Mouse (Mus musculus): Measurements from ENCODE around the gene Fkbp15.

Gene Fkbp15

DNA sequence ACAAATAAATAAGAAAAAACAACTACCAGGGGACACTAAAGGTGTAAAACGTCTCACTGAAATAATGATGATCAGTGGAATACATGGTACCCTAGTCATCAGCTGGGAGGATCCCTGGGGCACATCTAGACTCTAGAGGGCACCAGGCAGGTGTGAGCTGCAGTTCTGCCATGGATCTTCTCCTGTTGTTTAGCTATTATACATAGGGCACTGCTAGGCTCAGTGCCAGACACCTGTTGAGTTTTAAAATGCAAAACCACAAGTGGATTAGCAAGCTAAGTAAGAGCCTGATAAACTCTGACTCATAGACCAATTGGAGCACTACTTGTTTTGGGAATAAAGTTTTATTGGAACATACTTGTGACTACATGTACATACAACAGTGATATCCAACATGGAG is 42.1 kb downstream of the Fkbp15 start:
- DNase-seq (ENCODE audit: low read depth, low spot score), result no peak

DNA sequence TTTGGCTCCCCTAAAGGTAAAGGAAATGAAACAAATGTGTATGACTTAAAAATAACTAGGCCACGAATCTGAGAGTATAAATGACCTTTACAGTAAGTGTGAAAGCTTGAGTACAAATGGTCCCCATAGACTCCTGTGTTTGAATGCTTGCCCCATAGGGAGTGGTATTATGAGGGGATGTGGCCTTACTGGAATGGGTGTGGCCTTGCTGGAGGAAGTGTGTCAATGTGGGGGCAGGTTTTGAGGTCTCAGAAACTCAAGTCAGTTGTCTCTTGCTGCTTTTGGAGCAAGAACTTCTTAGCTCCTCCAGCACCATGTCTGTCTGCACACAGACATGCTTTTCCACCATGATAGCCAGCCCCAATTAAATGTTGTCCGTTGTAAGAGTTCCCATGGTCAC is 43.9 kb downstream of the Fkbp15 start:
- no peak for DNase-seq (ENCODE audit: low read depth, low spot score)

DNA sequence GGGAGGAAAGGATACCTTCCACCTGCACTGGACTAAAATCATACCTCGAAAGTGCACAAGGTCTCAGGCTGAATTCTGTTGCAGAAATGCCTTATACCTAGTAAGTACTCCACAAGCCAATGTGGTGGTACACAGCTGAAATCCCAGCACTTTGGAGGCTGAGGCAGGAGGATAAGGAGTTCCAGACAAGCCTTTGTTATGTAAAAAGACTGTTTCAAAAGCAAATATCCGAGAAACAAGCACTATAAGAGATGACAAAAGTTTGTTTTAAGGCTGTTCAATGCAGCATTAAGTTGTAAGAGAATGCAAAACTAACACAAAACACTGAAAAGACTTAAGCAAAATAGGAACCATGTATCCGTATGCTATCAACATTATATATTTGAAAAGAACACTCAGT is 45.8 kb downstream of the Fkbp15 start:
- no peak for DNase-seq (ENCODE audit: low read depth, low spot score)

DNA sequence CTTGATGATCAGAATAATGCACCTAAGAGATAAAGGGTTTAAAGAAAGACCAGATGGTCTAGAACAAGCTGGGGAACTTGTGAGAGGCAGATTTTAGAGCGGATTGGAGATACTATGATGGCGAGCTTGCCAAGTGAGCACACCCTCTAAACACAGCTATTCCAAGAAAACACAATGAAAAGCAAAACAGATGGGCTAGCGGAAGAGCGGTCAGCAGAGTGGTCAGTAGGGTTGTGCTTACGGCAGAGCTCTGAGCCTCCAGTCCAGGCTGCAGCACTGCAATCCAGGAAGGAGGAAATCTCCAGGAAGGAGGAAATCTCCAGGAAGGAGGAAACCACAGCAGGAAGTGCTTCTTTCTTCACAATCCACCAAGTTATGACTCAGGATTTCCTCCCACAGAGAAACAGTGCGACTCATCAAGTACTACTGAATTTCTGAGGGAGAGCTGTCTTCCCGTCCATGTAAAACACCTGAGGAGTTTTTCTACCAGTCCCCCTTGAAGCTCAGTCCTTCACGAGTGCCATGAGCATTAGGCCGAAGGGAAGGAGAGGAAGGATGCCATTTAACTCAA is 46.6 kb downstream of the Fkbp15 start:
- DNase-seq (ENCODE audit: low read depth, low spot score), result no peak

GRCm38 (mm10) chr4:62312821-62313220 is 47.5 kb downstream of the Fkbp15 start:
- no peak for DNase-seq (ENCODE audit: low read depth, low spot score)

DNA sequence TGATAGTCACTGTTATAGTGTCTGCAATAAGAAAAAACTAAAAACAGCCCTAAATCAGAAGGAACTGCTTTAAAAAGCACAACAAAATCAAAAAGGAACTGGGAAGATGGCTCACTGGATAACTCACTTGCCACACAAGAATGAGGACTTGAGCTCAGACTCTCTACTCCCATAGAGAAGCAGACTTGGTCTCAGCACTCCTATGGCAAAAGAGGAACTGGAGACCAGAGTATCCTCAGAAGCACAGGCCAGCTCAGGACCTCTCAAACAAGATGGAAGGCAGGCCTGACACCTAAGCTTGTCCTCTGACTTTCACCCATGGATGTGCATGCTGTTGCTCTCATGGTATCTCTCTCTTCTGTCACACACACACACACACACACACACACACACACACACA is 51.9 kb downstream of the Fkbp15 start:
- no peak for DNase-seq (ENCODE audit: low read depth, low spot score)

DNA sequence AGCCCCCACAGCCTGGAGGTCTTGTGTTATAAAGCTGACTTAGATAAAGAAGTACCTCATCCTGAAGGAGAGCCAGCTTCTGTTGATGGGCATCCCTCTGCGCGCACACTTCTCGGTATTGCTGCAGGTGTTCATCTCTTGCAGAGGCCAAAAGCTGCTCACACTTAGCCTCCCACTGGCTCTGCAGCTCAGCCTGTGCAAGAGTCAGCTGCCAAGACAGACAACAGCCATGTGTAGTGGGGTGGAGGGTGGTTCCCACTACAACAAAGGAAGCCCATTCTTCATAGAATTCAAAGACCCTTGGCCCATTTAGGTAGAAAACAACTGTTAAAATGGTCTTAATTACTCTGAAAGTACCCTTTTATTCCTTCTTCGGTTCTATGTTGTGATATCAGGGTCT is 53.5 kb downstream of the Fkbp15 start:
- DNase-seq (ENCODE audit: low read depth, low spot score), result no peak

DNA sequence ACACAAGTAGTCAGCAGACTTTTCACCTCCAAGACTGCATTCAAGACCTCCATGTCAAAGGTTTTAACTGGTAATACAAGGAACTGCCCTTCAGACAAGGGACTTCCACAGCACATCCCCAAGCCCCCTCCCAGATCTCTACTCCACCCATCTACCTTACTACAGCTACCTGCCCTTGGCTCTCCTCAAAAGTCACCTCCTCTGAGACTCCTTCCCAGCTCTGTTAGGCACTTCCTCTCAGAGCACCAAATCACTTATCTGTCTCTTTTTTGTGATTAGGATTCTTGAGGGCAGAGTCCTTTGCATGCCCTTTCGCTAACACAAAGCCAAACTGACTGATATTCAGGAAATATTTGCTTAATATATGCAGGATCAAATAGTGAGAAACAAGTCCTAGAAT is 54.0 kb downstream of the Fkbp15 start:
- no peak for DNase-seq (ENCODE audit: low read depth, low spot score)

GRCm38 (mm10) chr4:62303288-62303687 is 57.1 kb downstream of the Fkbp15 start:
- DNase-seq (ENCODE audit: low read depth, low spot score), result no peak

DNA sequence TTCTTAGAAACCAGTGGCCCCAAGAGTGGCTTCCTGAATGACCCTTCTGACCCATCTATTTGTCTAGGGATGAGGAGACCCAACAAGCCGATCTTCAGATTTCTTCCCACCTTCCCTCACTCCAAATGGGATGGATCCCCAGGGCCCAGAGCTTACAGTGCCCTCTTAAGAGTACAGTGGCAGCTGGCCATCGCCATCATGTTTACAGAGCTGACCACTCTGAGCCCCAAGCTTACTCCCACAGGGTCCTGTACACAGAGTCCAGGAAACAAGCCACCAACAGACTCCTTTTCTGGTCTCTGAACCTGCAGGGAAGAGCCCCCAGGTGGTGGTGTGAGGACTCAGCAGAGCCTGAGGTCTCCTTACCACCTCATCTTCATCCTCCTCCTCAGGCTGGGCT is 57.6 kb downstream of the Fkbp15 start:
- DNase-seq (ENCODE audit: low read depth, low spot score), result no peak

- no peak for DNase-seq (ENCODE audit: low read depth, low spot score)
Observed at GRCm38 (mm10) chr4:62300001-62300400, 60.3 kb downstream of the Fkbp15 start.

DNA sequence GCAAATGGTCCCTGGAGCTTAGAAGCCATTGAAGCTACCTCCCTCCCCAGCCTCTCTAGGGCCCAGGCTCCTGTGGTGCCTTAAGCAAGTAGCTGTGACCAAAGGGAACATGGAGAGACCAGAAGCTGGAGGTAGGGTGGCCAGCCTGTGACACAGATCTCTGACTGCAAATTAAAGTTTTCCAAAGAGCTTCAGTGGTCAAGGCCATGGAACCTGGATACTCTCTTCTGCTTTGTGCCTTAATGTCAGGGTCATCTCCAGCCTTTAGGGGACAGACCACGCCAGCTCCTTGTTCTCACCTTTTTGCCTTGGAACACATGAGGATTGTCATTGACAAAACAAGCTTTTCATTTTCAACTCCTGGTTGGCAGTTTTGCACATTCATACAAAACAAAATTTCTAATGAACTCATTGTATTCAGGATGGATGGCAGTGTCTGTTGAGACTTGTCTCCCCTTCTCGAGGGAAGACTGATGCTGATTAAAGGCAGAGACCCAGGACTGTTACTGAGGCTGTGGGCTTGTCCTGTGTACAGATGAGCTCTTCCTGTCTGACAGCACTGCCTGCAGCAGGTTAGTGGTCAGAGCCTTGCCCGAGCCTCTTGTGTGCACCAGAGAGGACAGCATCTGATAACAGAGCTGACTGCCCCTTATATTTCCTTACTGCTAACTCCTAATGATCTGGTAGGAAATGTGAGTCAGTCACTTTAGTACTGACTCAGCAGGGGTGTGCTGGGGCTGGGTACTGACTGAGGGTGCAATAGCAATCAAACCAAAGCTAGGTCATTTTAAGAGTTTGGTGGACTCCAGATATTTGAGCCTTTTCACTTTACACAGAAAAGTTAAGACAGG is 62.8 kb downstream of the Fkbp15 start:
- DNase-seq (ENCODE audit: low read depth, low spot score), result no peak

DNA sequence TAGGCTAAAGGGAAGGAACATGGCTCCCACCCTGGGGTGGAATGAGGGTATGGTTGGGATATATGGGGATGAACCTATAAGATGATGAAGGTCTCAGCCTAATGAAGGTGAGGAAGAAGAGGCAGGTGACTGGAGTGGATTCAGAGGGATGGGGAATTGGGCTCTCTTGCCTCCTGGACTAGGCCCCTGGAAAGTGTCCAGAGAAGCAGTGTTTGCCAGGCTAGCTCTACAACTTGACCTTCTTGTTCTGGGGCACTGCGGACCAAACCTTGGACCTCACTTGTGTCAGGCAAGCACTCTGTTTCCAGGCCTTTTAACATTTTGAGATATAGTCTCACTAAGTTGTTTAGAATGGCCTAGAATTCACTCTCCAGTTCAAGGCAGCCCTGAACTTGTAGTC is 65.6 kb downstream of the Fkbp15 start:
- no peak for DNase-seq (ENCODE audit: low read depth, low spot score)

DNA sequence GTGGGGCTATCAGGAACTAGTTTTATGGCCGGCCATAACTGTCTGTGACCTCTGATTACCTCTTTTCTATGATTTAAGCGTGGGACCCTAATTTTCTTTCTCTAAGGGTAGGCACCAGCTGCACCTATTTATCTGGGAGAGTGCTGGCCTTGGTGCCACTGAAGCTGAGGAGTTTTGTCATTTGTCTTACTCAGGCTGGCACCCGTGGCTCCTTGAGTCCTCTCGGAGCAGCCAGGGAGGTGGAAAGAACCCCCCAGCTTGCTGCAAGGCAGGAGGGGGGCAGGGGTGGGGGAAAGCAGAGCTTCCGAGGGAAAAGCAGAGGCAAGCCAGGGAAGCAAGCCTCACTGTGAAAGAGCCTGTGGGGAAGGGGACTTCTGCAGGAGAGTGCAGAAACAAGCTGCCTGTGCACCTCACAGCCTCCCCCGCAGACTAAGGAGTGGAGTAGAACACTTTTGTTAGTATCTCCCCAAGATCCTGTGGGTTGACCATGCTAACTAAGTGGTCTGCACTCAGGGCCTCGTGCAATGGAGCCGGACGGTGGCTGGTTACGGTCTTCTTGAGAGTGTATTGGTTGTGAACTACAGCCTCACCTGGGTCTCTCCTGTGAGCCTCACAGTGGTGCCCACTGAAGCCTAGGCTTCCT is 67.0 kb downstream of the Fkbp15 start:
- no peak for DNase-seq (ENCODE audit: low read depth, low spot score)

DNA sequence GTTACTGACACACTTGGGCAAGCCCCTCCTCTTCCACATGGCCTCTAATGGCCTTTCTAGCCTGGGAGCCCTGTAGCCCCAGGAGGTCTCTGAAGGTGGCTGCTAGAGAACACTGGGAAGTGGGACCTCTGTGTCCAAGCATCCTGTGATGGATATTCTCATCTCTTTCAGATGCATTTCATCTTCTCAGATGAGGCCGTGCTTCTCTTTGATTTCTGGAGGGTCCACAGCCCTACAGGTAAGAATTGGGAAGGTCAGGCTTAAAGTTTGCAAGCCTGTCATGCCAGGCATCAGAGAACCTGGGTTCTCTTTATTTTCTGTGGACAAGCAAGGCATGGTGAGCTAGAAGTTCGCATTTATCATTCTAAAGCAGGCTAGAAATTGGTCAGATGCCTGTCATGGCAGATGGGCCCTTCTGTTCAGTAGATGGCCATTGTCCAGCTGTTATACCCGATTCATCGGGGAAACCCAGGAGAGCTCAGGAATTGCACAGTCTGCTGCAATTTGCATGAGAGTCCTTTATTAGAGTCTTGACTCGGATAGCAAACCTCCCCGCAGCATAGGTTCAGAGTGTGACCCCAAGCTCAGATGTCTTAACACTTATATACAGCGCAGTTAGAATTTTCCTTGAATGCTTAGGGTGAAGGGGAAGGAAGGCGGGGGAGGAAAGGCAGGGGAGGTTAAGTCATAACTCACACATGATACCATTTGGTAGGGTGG is 67.7 kb downstream of the Fkbp15 start:
- no peak for DNase-seq (ENCODE audit: low read depth, low spot score)

- DNase-seq (ENCODE audit: low read depth, low spot score), result no peak
Observed at GRCm38 (mm10) chr4:62290816-62291505, 69.4 kb downstream of the Fkbp15 start.

- DNase-seq (ENCODE audit: low read depth, low spot score), result no peak
Observed at GRCm38 (mm10) chr4:62289226-62289625, 71.1 kb downstream of the Fkbp15 start.

- DNase-seq (ENCODE audit: low read depth, low spot score), result no peak
Observed at GRCm38 (mm10) chr4:62286992-62287900, 73.1 kb downstream of the Fkbp15 start.

- DNase-seq (ENCODE audit: low read depth, low spot score), result peak; percentile 43
Observed at GRCm38 (mm10) chr4:62286257-62286991, 73.9 kb downstream of the Fkbp15 start.

DNA sequence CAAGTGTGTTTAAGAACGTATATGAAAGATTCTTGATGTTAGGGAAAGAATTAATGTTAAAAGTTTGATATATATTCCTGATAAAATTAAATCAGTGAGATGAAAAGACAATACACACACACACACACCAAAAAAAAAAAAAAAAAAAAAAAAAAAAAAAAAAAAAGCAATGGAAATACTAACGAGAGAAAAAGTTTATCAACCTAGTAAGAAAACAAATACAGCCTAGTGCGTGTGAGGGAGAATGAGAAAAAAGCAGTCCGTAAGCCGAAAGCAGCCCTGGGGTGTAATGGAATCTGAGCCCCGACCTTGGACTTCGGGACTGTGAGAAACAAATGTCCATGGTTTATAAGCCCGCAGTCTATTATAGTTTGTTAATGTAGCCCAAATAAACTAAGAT is 74.8 kb downstream of the Fkbp15 start:
- DNase-seq (ENCODE audit: low read depth, low spot score), result no peak

Data from brain, embryonic 18.5 days (tissue).